Mouse (Mus musculus): ENCODE data around the gene Synpr.

Gene Synpr

GRCm38 (mm10) chr14:13551209-13551608 is 266.6 kb downstream of the Synpr start:
- DNase-seq (ENCODE audit: low read depth, low spot score) = no peak

GRCm38 (mm10) chr14:13553616-13554370 is 269.2 kb downstream of the Synpr start:
- DNase-seq (ENCODE audit: low read depth, low spot score) = no peak

- DNase-seq (ENCODE audit: low read depth, low spot score) = no peak
Observed at GRCm38 (mm10) chr14:13554631-13555030, 270.1 kb downstream of the Synpr start.

DNA sequence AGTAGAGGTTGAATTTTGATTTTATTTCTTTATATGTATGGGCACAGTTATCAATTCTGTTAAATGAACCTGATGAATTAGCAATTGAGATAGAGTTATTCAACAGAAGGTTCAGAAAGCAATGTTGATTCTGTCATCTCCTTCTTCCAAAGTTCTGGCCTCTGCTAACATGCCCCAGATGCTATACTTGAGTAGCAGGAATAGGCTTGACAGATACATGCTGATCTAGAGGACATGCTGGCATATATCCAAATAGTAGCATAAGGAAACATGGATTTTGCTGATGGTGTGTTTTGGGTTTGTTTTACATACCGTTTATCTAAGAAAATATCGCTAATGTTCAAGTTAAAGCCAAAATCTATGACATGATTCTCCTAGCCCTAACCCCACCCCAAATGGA is 273.5 kb downstream of the Synpr start:
- DNase-seq (ENCODE audit: low read depth, low spot score) = no peak

DNA sequence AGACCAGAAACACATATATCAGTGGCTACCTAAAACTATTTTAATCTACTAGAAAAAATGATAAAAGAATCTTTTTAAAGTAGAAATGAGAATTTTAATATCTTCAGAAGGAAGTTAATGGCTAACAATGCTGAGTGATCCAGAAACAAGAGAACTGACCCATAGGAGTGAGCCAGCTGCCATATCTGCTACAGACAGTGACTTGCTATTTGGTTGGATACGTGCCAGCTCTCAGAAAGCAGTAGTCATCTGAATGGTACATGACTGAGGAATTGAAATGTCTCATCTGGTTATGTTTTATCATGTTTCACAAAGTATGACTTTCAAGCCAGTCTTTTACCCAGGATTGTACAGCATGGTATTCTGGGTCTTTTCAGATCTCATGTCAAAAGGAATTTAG is 282.7 kb downstream of the Synpr start:
- DNase-seq (ENCODE audit: low read depth, low spot score) = no peak

- DNase-seq (ENCODE audit: low read depth, low spot score) = no peak
Observed at GRCm38 (mm10) chr14:13567996-13568395, 283.4 kb downstream of the Synpr start.

- no peak for DNase-seq (ENCODE audit: low read depth, low spot score)
Observed at GRCm38 (mm10) chr14:13571941-13572340, 287.4 kb downstream of the Synpr start.

DNA sequence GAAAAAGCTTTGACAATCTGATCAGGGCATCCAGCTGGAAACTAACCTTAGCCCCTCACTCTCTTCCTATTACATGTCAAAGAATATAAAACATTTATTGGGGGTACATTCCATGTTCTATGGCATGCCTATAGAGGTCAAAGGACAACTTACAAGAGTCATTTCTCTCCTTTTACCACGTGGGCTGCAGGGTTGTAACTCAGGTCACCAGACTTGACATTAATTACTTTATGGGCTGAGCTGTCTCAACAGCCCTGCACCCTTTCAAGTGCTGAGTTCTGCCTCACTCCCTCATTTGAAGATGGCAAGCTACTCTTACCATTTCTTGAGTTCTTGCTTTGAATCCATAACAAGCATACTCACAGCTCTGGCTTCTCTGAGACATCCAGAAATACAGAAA is 287.9 kb downstream of the Synpr start:
- no peak for DNase-seq (ENCODE audit: low read depth, low spot score)

GRCm38 (mm10) chr14:13578101-13578500 is 293.5 kb downstream of the Synpr start:
- DNase-seq (ENCODE audit: low read depth, low spot score) = no peak

DNA sequence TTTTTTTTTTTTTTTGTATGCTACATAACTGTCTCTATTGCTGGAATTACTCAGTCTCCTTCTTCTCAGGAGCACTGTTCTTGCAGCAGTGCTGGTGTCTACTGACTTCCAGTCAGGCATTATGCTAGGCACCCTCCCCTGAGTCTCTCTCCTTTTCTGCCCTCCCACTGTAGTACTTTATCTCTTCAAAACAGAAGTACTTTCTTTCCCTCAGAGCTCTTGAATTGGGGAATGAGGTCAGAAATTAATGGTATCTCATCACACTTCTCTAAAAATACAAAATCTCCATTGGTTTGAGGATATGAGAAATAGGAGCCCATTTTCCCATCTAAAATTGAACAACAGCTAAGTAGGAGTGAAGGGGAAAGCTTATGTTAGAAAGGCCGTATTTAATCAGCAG is 294.2 kb downstream of the Synpr start:
- no peak for DNase-seq (ENCODE audit: low read depth, low spot score)

DNA sequence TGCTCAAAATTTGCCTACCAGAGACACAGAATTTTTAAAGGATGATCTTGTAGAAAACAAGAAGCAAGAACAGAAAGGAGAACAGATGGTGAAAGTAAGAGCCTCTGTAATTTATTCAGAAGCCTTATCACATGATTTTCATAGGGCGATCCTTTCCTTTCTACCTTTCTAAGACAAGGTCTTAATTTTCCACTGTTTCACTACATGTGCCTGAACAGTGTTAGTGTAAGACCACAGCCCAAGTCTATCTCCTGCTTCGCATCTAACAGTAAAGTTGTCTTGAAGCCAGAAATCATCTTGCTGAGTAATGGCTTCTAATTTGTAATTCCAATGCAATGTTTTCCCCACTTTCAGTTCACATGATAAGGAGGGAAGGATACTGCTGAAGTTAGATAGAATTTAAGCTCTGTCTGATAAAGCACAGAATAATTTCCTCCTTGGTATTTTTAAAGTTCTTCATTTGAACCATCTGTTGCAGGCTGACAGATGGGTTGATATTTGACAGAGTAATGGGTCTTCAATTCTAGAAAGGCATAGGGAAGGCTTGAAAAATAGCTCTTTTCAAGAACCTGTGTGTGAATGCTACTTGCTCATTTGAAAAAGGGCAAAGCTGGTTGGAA is 308.9 kb downstream of the Synpr start:
- DNase-seq (ENCODE audit: low read depth, low spot score) = no peak

- DNase-seq (ENCODE audit: low read depth, low spot score) = no peak
Observed at GRCm38 (mm10) chr14:13596251-13596650, 311.7 kb downstream of the Synpr start.

GRCm38 (mm10) chr14:13597204-13597603 is 312.6 kb downstream of the Synpr start:
- no peak for DNase-seq (ENCODE audit: low read depth, low spot score)

GRCm38 (mm10) chr14:13620531-13620930 is 336.0 kb downstream of the Synpr start:
- no peak for DNase-seq (ENCODE audit: low read depth, low spot score)

DNA sequence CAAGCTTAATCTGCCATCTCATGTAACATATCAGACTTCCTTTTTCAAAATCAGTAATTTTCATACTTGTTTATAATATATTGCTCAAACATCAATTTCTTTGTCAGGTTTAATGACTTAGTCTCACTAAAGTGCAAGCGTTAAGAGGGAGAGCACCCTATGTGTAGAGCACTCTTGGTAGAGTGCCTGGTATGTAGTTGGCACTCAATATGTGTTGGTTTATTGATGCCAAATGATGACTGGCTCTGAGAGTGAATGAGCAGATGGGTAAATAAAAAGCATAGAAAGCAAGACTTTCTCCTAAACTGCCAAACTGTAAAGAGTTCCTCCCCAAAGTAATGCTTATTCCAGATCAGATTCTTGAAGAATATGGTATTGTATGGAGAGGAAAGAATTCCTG is 365.3 kb downstream of the Synpr start:
- no peak for DNase-seq (ENCODE audit: low read depth, low spot score)

GRCm38 (mm10) chr14:13651039-13651438 is 366.5 kb downstream of the Synpr start:
- no peak for DNase-seq (ENCODE audit: low read depth, low spot score)

DNA sequence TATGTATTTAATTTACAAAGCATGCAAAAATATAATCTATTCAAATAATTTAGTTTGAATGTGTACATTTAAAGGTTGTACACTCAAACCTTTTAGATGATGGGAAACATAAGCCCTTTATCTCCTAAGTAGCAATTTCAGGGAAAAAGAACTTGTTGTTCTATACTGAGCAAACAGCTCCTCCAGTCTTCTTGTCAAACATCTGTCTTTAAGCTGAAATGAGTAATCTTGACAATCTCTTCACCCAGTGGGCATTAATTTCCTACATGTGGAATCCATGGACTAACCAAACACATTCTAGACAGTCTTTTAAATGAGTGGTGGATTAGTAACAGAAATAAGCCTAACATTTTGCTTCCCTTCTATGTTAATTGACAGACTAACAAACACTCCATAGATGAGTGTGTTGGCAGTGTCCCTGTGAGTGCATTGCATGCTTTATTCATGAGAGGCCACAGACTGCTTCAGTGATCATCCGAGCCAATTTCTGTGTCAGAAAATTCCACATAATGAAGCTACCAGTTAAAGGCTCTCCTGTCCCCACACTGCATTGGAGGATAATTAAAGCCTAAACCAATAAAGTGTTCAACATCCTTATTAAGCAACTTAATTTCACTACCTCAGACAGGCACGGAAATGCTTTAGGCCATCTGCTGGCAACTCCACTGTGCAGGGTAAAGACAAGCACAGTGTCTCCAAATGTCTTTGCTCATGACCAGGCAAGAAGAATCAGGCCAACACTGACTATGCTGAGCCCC is 367.1 kb downstream of the Synpr start:
- DNase-seq (ENCODE audit: low read depth, low spot score) = peak; percentile 5

All from retina, postnatal 7 days (tissue).